Mouse (Mus musculus) erythroid progenitor cell, adult 5-6 weeks (primary cell): Measurements from ENCODE around the gene Dpp10. TPM values are rescaled to one million over a fixed set of nuclear protein-coding genes. Genes with fewer than 3 reads are reported as not detected.

Experiments
- ATAC-seq: replicated peaks from 2 replicates; pipeline ENCODE4 v1.8.0; 2016; ENCODE audit warnings: moderate number of reproducible peaks, mild to moderate bottlenecking, moderate TSS enrichment, inconsistent platforms; ENCODE audit not compliant: poor library complexity, low FRiP score, severe bottlenecking
- total RNA-seq, 2 experiments: library from RNA; stranded (forward) in 1 of 2; stranded (reverse) in 1 of 2; fragments of 150-400 nt in 1 of 2; fragments of 186-747, 209-891 nt in 1 of 2; gene quantifications; 2 replicates each; pipeline versions ENCODE4 v1.2.3 to v1.2.4; 2015 to 2017; ENCODE audit warnings: low replicate concordance in 2 of 2

The Dpp10 gene
- total RNA-seq (2015; ENCODE audit: low replicate concordance) = not detected in 2 replicates
- 0.13 TPM in 1 of 2 replicates, not detected in the other for total RNA-seq (2017; ENCODE audit: low replicate concordance)

DNA sequence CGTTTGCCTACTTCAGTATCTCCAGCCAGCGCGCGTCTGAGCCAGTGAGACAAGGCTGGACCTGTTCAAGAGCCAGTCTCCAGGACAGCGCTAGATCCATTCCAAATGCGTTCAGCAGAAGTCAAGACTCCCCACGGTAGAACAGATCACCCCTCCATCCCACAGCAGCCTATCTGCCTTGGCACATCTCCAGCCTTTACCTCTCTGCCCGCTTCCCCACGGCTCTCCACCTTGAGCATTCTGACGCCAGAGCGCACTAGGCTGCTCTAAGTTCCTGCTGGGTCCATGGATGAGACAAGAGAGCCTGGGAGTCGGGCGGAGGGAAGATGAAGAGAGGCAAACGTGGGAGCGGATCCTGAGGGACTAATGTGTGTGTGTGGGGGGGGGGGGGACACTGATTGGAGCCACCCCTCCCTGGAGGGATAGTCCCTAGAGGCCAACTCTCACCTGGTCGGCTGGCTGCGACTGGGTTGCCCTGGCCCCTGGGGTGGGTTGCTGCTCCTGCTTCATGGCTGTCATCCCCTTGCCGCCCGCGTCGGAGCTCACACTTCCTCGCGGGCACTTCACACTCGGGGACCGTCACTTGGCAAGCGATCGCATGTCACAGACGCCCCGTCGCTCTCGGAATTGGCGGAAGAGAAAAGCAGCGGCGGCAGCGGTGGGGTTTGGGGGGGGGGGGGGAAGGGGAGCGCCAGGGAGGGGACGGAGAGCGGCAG lies at the start of gene Dpp10:
TSS of gene Dpp10 (minus strand) at position 635 of the 716 bp plus-strand sequence.
- ATAC-seq = no peak

GRCm38 (mm10) chr1:124048544-124048943 lies 3.2 kb upstream of the Dpp10 start:
- ATAC-seq = no peak

DNA sequence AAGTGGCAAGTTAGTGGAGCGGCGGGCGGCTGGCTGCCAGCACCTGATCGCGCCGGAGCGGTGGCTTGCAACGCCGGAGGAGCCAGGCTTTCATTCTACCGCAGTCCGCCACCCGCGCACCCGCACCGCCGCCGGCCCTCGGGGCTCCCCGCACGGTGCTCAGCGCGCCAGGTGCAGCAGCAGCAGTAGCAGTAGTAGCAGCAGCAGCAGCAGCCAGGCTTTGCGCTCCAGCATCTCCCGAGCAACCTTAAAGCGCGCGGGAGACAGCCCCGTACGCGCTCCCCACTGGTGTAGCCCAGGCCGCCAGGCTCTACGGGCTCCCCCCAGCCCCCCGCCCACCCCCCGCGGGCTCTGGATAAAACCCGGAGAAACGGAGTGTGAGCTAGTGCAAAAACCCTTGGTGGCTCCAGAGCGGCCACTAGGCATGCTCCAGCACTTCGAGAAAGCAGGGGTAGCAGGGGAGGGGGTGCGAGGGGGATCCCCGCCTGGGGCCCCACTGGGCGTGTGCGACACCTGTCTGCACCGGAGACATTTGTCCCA lies 472 bp upstream of the Dpp10 start:
- no peak for ATAC-seq

DNA sequence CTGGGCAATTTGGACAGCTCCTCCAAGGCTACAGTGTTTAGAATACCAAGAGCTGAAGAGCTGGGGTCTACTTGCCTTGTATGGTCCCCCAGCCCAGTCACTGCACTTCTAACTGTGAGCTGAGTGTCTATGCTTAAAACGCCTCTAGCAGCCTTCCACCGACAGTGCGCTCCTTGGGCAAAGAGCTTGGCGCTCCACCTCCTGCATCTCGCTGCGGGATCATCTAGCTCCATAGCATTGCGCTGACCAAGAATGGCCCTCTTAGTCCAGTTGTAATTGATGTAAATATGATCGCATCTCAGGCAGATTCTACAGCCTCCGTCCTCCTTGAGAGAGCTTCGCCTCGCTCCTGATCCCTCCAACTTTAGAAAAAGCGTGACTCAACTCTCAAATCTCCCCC lies 1.2 kb downstream of the Dpp10 start:
- no peak for ATAC-seq

- no peak for ATAC-seq
Observed at GRCm38 (mm10) chr1:124043421-124043820, 1.9 kb downstream of the Dpp10 start.

- no peak for ATAC-seq
Observed at GRCm38 (mm10) chr1:124041559-124041958, 3.8 kb downstream of the Dpp10 start.

DNA sequence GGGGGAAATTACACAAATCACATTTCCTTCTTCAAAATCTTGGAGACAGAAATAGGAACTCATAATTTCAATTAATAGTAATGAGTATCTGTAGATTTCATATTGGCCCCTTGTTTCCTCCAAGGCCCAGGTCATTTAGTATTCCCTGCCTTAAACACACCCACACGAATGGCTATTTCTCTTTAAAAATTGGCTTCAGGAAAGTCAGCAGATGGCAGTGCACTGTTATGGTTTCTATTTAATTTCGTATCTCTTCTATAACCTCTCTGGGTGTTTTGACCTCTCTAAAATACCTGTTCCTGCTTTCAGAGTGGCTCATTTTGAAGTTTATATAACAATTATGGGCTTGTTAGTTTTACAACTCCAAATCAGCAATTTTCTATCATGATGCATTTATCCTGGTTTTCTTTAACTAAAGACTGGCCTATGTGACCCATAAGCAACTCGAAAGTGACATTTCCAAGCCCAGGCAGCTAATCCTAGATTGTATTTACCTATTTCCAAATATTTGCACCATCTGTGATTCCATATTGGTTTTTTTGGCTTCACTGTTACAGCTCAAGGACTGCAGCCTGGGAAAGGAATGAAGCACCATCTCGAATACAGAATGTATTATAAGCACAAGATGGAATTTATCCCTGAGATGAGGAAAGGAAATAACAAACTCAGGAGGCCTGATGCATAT lies 9.9 kb downstream of the Dpp10 start:
- ATAC-seq = no peak

- ATAC-seq = no peak
Observed at GRCm38 (mm10) chr1:124032677-124033076, 12.7 kb downstream of the Dpp10 start.

GRCm38 (mm10) chr1:124031968-124032367 lies 13.4 kb downstream of the Dpp10 start:
- ATAC-seq = no peak

GRCm38 (mm10) chr1:124002797-124003196 lies 42.6 kb downstream of the Dpp10 start:
- no peak for ATAC-seq

DNA sequence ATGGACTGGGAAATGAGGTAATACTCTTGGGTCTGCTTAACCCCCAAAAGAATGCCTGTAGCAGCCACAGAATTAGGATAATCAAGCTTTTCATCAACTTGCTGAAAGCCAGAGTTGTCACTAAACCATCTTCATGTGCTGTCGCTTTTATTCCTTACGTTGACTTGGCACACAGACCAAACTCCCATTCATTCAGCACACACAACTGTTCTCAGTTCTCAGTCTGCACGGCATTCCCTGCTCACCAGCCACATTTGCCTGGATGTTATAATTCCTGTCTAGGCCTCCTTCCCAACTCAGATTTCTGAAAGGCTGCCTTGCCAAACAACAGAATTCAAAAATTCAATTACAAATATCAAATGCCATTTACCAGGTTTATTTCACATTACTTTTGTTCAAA lies 49.6 kb downstream of the Dpp10 start:
- no peak for ATAC-seq

GRCm38 (mm10) chr1:123985324-123986024 lies 59.9 kb downstream of the Dpp10 start:
- no peak for ATAC-seq

DNA sequence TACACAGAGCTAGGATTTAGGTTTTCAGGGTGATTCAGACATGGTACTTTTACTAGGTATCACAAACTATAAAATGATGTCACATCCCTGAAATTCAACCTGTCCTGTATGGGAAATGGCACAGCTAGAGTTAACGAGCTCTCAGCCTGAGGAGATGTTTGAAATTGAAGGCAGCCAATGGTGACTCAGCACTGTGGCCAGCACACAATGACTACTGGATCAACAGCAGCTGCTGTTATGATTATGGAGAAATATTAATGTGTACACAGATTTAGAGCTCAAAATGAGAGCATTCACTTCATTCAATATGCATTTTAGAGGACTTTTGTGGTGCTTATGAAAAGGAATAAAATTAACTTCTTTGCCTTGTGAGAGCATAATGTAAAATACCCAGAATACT lies 66.8 kb downstream of the Dpp10 start:
- no peak for ATAC-seq

DNA sequence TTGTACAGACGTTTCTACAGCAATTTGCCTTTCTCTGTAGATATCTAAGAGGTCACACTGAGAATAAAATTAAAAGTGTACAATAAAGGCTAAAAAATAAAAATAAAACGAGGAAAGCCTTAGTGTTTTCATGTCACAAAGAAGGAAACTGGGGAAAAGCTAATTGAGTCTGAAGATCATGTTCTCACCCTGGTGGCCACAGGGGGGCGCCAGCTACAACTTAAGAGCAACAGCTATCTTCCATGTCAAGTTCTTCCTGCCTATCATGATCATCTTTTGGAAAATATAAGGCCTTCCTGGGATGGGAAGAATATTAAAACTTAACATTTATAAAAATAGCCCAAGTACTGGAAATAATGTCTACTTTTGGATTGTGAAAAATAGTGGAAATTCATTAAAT lies 70.7 kb downstream of the Dpp10 start:
- ATAC-seq = no peak

GRCm38 (mm10) chr1:123946149-123946548 lies 99.2 kb downstream of the Dpp10 start:
- ATAC-seq = no peak

DNA sequence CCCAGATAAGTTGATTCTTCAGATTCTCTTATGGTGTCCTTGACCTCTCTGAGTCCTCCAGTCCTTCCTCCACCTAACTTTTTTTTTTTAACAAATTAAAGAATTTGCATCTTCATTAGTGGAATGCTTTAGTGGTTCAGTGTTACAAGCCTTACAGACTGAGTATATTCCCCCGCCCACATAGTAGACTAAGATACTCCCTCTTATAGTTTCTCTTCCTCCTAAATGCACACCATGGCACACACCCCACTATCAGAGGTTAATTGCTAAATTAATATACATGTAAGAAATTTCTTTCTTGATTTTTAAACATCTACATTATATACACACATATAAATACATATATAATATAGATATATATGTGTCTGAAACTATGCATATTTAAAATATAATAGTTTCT lies 104.5 kb downstream of the Dpp10 start:
- no peak for ATAC-seq

DNA sequence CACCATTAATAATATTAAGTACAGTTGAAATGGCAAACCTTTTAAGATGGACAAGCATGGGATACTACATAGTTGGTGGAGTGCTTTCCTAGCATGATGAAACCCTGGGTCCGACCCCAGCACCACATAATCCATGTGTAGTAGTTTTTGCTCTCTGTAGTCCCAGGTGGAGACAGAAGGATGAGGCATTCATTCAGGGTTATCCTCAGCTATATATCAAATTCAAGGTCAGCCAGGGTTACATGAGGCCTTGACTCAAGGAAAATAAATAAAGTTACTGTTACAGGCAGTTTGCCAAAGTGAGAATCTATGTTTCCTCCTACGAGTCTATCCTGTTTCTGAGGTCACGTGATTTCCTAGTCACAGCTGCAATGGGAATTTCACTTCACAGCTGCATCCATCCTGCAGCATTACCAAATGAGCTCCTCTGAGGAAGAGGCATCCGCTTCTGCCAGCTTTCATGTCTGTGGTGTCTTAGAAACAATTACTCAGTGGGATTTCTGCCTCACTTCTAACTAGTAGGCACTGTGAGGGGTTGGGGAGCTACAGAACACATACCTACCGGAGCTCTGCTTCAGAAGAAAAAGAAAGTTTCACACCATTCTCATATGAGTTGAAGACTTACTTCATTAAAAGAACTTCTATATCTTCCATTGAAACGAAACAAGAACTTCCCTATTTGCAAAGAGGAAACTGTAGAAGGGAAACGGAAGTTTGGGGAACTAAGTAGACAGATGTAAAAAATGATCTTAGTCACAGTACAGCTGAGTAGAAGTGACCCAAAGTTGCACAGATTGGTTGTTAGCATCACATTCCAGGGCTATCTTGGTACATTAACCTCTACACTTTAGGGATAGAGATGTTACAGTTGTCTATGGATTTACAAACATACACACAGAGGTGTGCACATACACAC lies 111.3 kb downstream of the Dpp10 start:
- ATAC-seq = no peak

DNA sequence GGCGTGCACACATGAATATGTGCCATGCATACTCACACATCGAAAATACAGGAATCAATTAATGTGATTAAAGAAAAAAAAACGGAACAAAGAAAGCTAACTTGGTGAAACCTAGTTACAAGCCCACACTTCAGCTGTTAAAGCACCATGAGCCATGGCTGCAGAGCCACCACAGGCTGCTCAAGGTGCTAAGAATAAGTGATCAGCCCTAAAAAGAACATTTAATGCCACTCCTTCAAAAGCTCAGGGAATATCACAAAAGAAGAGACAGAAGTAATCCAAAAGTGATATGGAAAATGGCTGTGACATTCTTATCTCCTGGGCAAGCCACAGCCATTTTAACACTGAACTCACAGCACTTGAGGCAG lies 117.4 kb downstream of the Dpp10 start:
- no peak for ATAC-seq

DNA sequence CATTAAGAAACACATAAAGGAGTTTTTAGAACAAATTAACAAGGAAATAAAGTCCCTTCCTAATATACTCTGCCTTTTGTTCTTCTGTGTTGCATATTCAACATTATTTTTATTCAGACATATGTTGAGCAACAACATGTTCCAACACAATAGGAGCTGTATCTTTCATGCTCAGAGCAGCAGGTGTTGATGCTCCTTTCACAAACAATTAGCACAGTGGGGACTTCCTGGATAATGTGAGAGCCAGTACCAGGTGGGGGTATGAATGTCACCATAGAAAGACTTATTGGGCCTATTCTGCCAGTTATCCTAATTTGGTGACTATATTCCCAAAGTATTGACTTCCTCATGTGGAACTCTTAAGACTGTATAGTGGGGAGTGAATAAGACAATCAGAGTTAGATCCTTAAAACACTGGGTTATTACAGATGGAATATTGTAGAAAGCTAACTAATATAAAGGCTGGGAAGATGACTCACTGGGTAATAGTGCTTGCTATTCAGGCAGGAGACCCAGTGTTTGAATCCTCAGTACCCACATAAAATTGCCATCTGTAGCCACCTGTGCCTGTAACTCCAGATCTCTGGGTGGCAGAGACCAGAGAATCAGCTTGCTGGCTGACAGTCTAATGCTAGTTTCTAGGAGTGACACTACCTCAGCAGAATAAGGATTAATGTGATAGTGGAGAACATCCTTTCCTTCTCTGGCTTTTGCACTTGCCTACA lies 117.9 kb downstream of the Dpp10 start:
- no peak for ATAC-seq
